8 mouse cellular contexts compared by ENCODE assay signal in genomic region chr1:194879324-194880233, GRCm38 (mm10). TPM values are rescaled to one million over a fixed set of nuclear protein-coding genes. Genes with fewer than 3 reads are reported as not detected.
DNase-seq lines count a peak whose midpoint lies in the region; ATAC-seq and TF ChIP-seq lines count a peak whose summit lies in the region.

No protein-coding gene starts in this region.

- H3K4me1 ChIP-seq in G1E (ENCODE audit: insufficient read depth, low read depth, low read length), result peaks cover 8% of the 10 kb centered on the region; the same call in 1 of the 2 replicates
- no peaks in the 10 kb centered on the region for H3K4me1 ChIP-seq in forebrain, postnatal 0 days (ENCODE audit: insufficient read depth)
- peaks cover 3% of the 10 kb centered on the region for H3K4me1 ChIP-seq in lung, embryonic 16.5 days (replicated peaks; ENCODE audit: control insufficient read depth, insufficient read depth, low read length)

- TF ChIP-seq CTCF in G1E (IDR thresholded peaks at IDR 0.05; ENCODE audit: low read depth, low read length), result peak; percentile 98
- TF ChIP-seq CTCF in forebrain, postnatal 0 days (IDR thresholded peaks at IDR 0.05; ENCODE audit: low read depth), result peak; percentile 99

- H3K9ac ChIP-seq in forebrain, postnatal 0 days, result no peak overlapping the region
- peak overlapping the region; percentile 63 for H3K9ac ChIP-seq in lung, embryonic 16.5 days (ENCODE audit: low read length)

- no peaks in the 10 kb centered on the region for H3K9me3 ChIP-seq in G1E (replicated peaks)
- H3K9me3 ChIP-seq in forebrain, postnatal 0 days (ENCODE audit: low read length), result no peaks in the 10 kb centered on the region
- H3K9me3 ChIP-seq in lung, embryonic 16.5 days (ENCODE audit: control insufficient read depth, low read length), result no peaks in the 10 kb centered on the region

- DNase-seq in G1E (ENCODE audit: low spot score), result peak; percentile 72
- peak; percentile 90 to 97 for DNase-seq in cerebellum, adult 18-20 months
- peak; percentile 96 for DNase-seq in forebrain, postnatal 0 days
- peak; percentile 96 for DNase-seq in layer of hippocampus, adult 9-10 months (ENCODE audit: low spot score)
- peak; percentile 98 for DNase-seq in ovary, postnatal 10 days (ENCODE audit: low spot score)
- peak; percentile 70 to 93 for DNase-seq in thymus, postnatal 10 days (ENCODE audit: low spot score in 2 of 2)

- 26% methylated on average over 22 of the region's 22 CpGs for WGBS in forebrain, postnatal 0 days
- WGBS in lung, embryonic 16.5 days, result 14% methylated on average over 22 of the region's 22 CpGs

- no peak overlapping the region for H3K27ac ChIP-seq in forebrain, postnatal 0 days (ENCODE audit: low read depth, low read length)
- H3K27ac ChIP-seq in lung, embryonic 16.5 days (ENCODE audit: low read length), result peak overlapping the region; percentile 27; the same call in 1 of the 2 replicates

- H3K36me3 ChIP-seq in G1E (replicated peaks), result no peaks in the 10 kb centered on the region
- no peaks in the 10 kb centered on the region for H3K36me3 ChIP-seq in forebrain, postnatal 0 days (ENCODE audit: insufficient read depth)
- no peaks in the 10 kb centered on the region for H3K36me3 ChIP-seq in lung, embryonic 16.5 days (ENCODE audit: control insufficient read depth, insufficient read depth, low read length)

- ATAC-seq in G1E (ENCODE audit: extremely low read depth, insufficient number of reproducible peaks, low FRiP score, poor library complexity, severe bottlenecking), result peak; percentile 93
- ATAC-seq in forebrain, postnatal 0 days, result peak; percentile 92
- ATAC-seq in hematopoietic stem cell, adult 5-6 weeks (replicated peaks in 1 of 2; ENCODE audit: insufficient read depth in 1 of 2, low FRiP score in 2 of 2, low TSS enrichment in 1 of 2, low read depth in 1 of 2, poor library complexity in 2 of 2, severe bottlenecking in 2 of 2), result peak; percentile 97 to 98
- peak; percentile 96 for ATAC-seq in lung, embryonic 16.5 days (ENCODE audit: low read depth)

- no peaks in the 10 kb centered on the region; the same call in none of the 2 replicates for H3K27me3 ChIP-seq in G1E (ENCODE audit: insufficient read depth, low read length)
- H3K27me3 ChIP-seq in forebrain, postnatal 0 days (ENCODE audit: insufficient read depth, low read length), result no peaks in the 10 kb centered on the region
- no peaks in the 10 kb centered on the region for H3K27me3 ChIP-seq in lung, embryonic 16.5 days (ENCODE audit: control insufficient read depth, insufficient read depth, low read depth, low read length)

- peak overlapping the region; percentile 32 for H3K4me2 ChIP-seq in forebrain, postnatal 0 days (ENCODE audit: low read depth)
- H3K4me2 ChIP-seq in lung, embryonic 16.5 days (ENCODE audit: low read depth, low read length), result peak overlapping the region; percentile 36

- H3K4me3 ChIP-seq in G1E (ENCODE audit: low read depth, low read length), result peak overlapping the region; percentile 69
- H3K4me3 ChIP-seq in forebrain, postnatal 0 days (ENCODE audit: low read depth, low read length), result no peak overlapping the region
- H3K4me3 ChIP-seq in lung, embryonic 16.5 days (ENCODE audit: low read length), result peak overlapping the region; percentile 21

RNA-seq across cellular contexts. Expression of gene Cd34, which starts 59.0 kb away (rescaled TPM):
- total RNA-seq in G1E (2014; fragmentation: Nextera tagmentation), result 0.29 and 0.45 TPM in 2 replicates
- total RNA-seq in G1E (2017), result 0.70 and 0.93 TPM in 2 replicates
- 0.29 and 0.34 TPM in 2 replicates for polyA plus RNA-seq in G1E (2012)
- total RNA-seq in forebrain, postnatal 0 days (2014; rRNA removed), result 23.2 and 23.9 TPM in 2 replicates
- 22.0 and 24.5 TPM in 2 replicates for polyA plus RNA-seq in forebrain, postnatal 0 days (2015; fragmentation: Nextera tagmentation; extraction: Ambion mirVana)
- 809 and 896 TPM in 2 replicates for total RNA-seq in hematopoietic stem cell, adult 5-6 weeks (2017)
- polyA plus RNA-seq in lung, embryonic 16.5 days (2015; fragmentation: Nextera tagmentation; extraction: Ambion mirVana), result 205 and 212 TPM in 2 replicates

Comparison
In these comparisons a context has a peak if more than half of its experiments do, and no peak if none do; other contexts are left out.
1. RNA of gene Cd34, which starts 59.0 kb away (total RNA-seq): 809 to 896 TPM in hematopoietic stem cell, adult 5-6 weeks; 23.2 to 23.9 TPM in forebrain, postnatal 0 days and 0.29 to 0.93 TPM in G1E; every median in the first group is over 10 times any median in the second.
2. Peak in every context shown above with its lines, with median percentiles within 50 percentile points of each other: ATAC-seq and DNase-seq.